Mouse (Mus musculus): Measurements from ENCODE around the gene Cacna2d4.
"Not testable (repeated sequence)": the region's sequence is repeated elsewhere in the genome, so short reads cannot be mapped to it uniquely, and the experiment has no call there.

Cacna2d4 gene

GRCm38 (mm10) chr6:119346257-119346656 lies 109.9 kb downstream of the Cacna2d4 start:
- DNase-seq (ENCODE audit: low spot score): no peak

GRCm38 (mm10) chr6:119347813-119348212 lies 111.5 kb downstream of the Cacna2d4 start:
- DNase-seq (ENCODE audit: low spot score): no peak

DNA sequence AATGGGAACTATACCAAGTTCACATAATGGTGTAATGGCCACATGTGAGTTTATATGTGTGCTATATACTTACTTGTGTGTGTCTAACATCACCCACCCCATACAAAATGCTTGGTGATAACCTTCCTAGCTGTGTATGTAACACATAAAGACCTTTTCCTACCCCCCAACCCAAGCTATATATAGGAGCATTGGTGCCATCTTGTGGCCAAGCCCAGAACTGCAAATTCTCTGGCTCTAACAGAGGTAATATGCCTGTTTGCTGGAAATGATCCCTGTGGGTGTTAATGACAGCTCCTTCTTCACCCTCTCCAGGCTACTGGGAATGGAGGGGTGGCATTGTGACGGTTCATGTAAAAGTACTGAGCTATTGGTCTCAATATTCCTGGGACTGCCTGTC lies 111.9 kb downstream of the Cacna2d4 start:
- peak; percentile 69 for DNase-seq (ENCODE audit: low spot score)

GRCm38 (mm10) chr6:119350703-119351198 lies 114.4 kb downstream of the Cacna2d4 start:
- DNase-seq (ENCODE audit: low spot score): no peak

DNA sequence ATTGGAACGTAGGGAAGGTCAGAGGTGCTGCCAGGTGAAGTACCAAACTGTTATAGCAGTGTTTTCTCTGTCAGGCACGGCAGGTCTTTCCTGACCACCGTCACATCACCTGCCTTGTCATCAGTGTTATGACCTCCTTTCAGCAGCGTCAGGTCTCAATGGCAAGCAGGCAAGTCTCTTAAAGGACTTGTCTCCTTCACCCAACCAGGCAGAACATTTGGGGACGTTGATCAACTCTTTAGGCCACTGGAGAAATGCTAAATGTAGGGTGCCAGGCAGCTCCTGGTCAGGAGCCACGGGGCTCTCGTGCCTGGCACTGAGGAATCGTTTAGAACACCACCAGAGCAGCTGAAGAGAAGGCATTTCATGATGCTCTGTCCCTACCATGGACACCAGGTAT lies 115.3 kb downstream of the Cacna2d4 start:
- DNase-seq (ENCODE audit: low spot score): no peak

DNA sequence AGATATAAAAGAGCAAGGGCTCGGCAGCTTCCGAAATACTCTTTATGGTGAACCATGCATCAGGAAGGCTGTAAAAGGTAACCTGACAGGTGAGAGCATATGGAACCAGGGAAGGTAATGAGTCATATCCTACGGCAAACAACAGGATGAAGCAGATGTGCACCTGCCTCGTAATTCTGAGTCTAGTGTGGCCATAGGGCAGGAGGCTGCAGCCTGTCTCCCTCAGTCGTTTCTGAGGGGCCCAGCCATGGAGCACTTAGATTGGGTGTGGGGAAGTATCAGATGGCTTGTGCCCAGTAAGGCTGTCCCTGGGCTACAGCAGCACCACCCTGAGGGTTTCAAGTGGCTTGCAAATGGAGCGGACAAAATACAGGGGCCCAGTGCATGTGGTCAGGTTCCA lies 116.2 kb downstream of the Cacna2d4 start:
- DNase-seq (ENCODE audit: low spot score): no peak

GRCm38 (mm10) chr6:119358020-119358571 lies 121.8 kb downstream of the Cacna2d4 start:
- DNase-seq (ENCODE audit: low spot score): no peak

DNA sequence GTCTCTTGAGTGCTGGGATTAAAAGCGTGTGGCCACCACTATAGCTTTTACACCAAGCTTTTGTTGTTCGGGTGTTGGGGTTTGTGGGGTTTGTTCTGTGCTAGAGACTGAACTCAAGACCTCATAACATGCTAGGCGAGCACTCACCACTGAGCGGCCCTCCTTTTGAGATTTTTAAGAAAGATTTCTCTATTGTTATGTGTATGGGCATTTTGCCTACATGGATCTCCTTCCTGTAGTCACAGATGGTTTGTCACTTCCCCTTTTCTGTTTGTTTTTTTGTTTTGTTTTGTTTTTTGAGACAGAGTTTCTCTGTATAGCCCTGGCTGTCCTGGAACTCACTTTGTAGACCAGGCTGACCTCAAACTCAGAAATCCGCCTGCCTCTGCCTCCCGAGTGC lies 123.9 kb downstream of the Cacna2d4 start:
- DNase-seq (ENCODE audit: low spot score): not testable (repeated sequence)

DNA sequence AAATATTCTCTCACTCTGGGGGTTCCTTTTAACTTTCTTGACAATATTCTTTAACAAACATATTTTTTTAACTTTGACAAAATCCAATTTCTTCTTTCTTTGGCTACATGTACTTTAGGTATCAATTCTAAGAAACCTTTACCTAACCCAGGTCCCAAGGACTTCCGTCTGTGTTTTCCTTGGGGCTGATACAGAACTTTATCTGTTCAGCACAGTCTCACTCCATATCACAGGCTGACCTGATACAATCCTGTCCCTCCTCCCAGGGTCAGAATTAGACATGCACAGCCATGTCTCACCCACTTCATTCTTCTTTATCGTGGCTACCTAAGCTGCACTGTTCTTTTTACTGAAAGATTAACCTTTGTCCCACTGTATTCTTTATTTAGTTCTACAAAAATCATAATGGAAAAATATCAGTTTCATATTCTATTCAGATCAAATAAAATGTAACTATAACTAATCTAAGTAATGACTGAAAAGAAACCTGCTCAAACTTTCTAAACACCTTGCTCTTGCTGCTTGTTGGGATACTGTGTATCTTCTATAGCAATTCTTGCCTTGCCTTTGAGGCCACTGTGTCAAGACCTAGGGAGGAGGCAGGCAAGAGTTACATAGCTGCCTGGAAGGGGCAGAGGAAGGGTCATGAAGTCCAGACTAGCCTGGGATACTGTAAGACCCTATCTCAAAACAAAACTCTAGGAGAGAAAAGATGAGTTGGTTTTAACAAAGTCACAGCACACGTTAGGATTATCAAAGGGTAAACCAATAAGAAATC lies 124.8 kb downstream of the Cacna2d4 start:
- DNase-seq (ENCODE audit: low spot score): no peak

DNA sequence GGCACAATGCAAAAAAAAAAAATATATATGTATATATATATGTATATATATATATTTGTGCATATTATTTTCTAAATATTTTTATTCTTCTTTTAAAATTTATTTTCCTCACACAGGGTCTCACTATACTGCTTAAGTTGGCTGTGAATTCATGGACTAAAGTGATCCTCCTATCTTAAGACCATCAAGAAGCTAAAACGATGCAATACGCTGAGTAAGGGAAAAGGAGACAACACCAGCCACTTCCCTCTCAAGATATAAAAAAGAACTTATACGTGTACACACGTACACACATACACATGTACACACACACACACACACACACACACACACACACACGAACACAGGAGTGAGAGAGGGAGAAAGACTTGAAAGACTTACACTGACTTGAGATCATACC lies 127.3 kb downstream of the Cacna2d4 start:
- DNase-seq (ENCODE audit: low spot score): no peak

DNA sequence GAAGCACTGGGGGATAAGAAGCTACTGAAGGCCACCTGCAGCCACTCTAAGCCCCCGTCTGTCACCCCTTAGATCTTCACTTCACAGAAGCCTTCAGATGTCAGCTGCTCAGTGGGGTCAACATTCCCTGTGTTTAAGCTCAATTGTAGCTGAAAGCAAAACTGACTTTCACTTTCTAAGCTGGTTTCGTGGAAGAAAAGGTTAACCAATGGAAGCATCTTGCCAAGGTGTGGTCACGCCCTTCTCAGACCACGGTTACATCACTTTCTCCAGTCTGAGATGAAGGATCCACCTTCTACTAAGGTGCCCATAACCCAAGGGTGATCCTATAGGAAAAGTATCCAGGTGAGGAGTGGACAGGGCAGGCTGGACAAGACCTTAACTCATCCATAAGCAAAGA lies 130.5 kb downstream of the Cacna2d4 start:
- not testable (repeated sequence) for DNase-seq (ENCODE audit: low spot score)

DNA sequence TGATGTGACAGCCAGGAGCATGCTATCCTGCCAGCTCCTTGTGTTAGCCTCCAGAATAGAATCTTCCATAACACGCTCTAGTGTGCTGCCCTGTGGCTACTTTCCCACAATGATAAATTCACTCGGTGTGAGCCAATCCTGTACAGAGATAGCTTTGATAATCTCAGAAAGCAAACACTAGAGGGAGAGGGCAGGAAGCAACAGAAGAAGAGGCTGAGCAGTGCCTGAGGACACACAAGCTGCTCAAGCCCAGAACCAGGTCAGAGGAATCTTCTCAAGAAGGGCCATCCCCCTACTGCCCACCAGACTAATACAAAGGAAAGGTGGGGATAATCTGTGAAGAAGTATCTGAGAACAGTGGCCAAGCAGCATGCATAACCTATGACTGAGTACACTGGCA lies 131.1 kb downstream of the Cacna2d4 start:
- DNase-seq (ENCODE audit: low spot score): no peak

DNA sequence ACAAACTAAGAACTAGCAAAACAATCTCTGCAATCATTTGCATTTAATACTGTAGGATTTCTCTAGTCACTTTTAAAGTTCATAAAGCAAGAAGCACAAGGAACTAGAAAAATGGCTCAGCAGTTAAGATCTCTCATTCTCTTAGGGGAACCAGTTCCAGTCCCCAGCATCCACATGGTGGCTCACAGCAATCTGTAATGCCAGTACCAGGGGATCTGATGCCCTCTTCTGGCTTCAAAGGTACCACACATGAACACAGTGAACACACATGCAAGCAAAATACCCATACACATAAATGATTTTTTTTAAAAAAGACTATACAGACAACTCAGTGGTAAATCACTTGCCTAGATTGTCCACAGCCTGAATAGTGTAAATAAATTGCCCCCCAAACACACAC lies 135.3 kb downstream of the Cacna2d4 start:
- DNase-seq (ENCODE audit: low spot score): no peak

GRCm38 (mm10) chr6:119372237-119372636 lies 135.9 kb downstream of the Cacna2d4 start:
- DNase-seq (ENCODE audit: low spot score): no peak

DNA sequence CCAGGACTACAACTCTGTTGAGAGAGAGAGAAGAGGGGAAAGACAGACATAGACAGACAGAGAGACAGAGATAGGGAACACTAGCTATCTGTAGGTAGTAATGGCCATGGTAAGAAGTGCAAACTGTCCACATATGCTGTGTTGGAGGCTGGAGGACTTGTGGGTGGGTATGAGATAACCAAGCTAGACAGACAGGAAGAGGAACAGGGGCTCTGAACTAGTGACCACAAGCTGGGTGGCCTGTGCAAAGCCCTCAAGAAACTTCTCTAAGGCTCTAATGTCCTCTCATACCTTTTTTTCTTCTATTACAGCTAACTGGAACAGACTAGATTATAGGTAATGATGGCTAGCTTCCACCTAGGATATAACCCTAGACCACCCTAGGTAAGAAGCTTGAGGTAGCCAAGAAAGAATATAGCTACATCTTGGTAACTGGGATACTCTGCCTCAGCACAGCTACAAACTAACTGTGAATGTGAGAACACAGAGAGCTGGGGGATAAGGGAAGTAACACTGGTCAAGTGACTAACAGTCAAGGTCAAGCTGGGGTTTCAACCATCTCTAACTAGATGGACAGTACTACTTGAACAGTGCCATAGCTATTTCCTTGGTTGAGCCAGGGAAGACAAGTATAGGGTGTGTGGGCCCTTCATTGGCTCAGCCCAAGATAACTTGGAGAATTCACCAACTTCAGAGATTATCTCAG lies 136.8 kb downstream of the Cacna2d4 start:
- no peak for DNase-seq (ENCODE audit: low spot score)

- no peak for DNase-seq (ENCODE audit: low spot score)
Measured at GRCm38 (mm10) chr6:119375035-119375434, 138.7 kb downstream of the Cacna2d4 start.

- peak; percentile 57 for DNase-seq (ENCODE audit: low spot score)
Measured at GRCm38 (mm10) chr6:119377613-119378012, 141.3 kb downstream of the Cacna2d4 start.

DNA sequence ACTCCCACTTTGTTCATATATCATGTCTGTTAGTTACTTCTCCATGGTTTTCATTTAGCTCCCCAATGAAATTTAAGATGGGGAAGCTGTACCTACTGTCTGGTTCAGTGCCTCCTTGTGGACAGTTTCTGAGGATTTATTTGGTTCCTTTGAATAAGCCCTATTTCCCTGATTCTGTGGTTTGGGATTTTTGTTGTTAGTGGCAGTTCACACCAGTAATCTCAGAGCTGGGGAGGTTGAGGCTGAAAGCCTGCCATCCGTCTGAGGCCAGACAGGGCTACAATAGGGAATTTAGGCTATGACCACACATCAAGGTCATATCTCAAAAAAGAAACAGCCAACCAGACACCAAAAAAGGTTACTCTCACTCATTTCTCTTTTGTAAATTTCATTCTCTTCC lies 142.3 kb downstream of the Cacna2d4 start:
- DNase-seq (ENCODE audit: low spot score): no peak

DNA sequence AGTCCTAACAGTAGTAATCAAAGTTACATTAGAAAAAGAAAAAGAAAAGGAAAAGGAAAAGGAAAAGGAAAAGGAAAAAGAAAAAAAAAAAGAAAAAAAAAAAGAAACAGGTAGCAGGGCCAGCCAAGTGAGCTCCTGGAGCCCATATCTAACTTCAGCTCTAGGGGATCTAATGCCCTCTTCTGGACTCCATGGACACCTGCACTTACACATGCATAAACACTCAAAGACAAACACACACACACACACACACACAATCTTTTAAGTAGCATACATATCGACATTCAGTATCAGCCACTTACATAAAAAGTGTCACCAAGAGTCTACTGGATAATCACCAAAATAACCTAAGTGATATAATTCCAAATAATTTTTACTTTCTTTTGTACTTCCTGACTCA lies 149.3 kb downstream of the Cacna2d4 start:
- DNase-seq (ENCODE audit: low spot score): no peak

GRCm38 (mm10) chr6:119386421-119386820 lies 150.1 kb downstream of the Cacna2d4 start:
- no peak for DNase-seq (ENCODE audit: low spot score)

- no peak for DNase-seq (ENCODE audit: low spot score)
Measured at GRCm38 (mm10) chr6:119386821-119387220, 150.5 kb downstream of the Cacna2d4 start.

- DNase-seq (ENCODE audit: low spot score): no peak
Measured at GRCm38 (mm10) chr6:119387801-119388649, 151.7 kb downstream of the Cacna2d4 start.

Data from lung, postnatal 25 days (tissue).